Mouse (Mus musculus) testis, adult 2 months (tissue): ENCODE measurements around the gene Gigyf2. TPM values are rescaled to one million over a fixed set of nuclear protein-coding genes. Genes with fewer than 3 reads are reported as not detected.

ENCODE experiments used
- H3K27ac ChIP-seq: fragments of 200-500 bp; 2 replicates; pipeline ENCODE4 v1.5.1; 2012; ENCODE audit warnings: low read depth, low read length; ENCODE audit not compliant: control insufficient read depth, insufficient read depth
- H3K27me3 ChIP-seq: fragments of 200-500 bp; 2 replicates; pipeline ENCODE4 v1.6.1; 2012; ENCODE audit warnings: mild to moderate bottlenecking, low read length, moderate library complexity; ENCODE audit not compliant: control insufficient read depth, insufficient read depth
- H3K36me3 ChIP-seq: fragments of 200-500 bp; 2 replicates; pipeline ENCODE4 v1.6.1; 2012; ENCODE audit warnings: mild to moderate bottlenecking, low read length; ENCODE audit not compliant: control insufficient read depth, insufficient read depth
- H3K4me1 ChIP-seq: fragments of 200-500 bp; 2 replicates; pipeline ENCODE4 v1.6.1; 2012; ENCODE audit warnings: low read length; ENCODE audit not compliant: control insufficient read depth, insufficient read depth
- H3K4me3 ChIP-seq: fragments of 200-500 bp; 2 replicates; pipeline ENCODE4 v1.5.1; 2012; ENCODE audit warnings: low read depth, mild to moderate bottlenecking, low read length, moderate library complexity, mixed read lengths; ENCODE audit not compliant: control insufficient read depth
- CTCF ChIP-seq: fragments of 200-500 bp; IDR thresholded peaks from 2 replicates; pipeline ENCODE4 v1.5.1; 2012; ENCODE audit warnings: low read depth, mild to moderate bottlenecking, inconsistent platforms, low read length, moderate library complexity; ENCODE audit not compliant: control insufficient read depth, insufficient read depth, insufficient replicate concordance
- POLR2A ChIP-seq: fragments of 200-500 bp; IDR thresholded peaks from 2 replicates; pipeline ENCODE4 v1.6.1; 2012; ENCODE audit warnings: low read depth, mild to moderate bottlenecking, inconsistent platforms, low read length, moderate library complexity; ENCODE audit not compliant: control insufficient read depth
- polyA plus RNA-seq: library from polyadenylated mRNA; depleted of rRNA; stranded (reverse); fragments of >200 nt; gene quantifications from 2 replicates; pipeline ENCODE4 v1.2.3, GENCODE M21; 2012; rRNA removed

The Gigyf2 gene
- polyA plus RNA-seq, 1 experiment, result 74.0 TPM

DNA sequence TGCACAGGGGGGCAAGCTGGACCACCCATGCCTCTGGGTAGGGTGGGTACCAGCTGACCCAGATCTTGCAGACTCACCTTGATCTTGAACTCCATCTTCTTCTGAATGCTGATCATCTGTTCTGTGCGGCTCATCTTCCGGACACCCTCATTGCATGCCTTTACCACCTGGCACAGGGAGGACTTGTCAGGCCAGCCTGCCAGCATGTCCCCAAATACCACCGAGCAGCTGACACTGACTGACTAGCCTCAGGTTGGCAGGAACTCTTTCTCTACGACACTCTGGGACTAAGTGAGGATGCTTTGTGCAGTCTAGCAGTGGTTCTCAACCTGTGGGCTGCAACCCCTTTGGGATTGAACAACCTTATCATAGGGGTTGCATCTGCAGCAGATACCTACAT, 155.7 kb downstream of the Gigyf2 start:
- Histone ChIP-seq H3K36me3 (no peaks in the 10 kb centered on the region), H3K27ac (no peak overlapping the region), H3K27me3 (no peaks in the 10 kb centered on the region), H3K4me3 (no peak overlapping the region), H3K4me1 (no peaks in the 10 kb centered on the region)
- no peak for TF ChIP-seq POLR2A
- no peak for TF ChIP-seq CTCF

DNA sequence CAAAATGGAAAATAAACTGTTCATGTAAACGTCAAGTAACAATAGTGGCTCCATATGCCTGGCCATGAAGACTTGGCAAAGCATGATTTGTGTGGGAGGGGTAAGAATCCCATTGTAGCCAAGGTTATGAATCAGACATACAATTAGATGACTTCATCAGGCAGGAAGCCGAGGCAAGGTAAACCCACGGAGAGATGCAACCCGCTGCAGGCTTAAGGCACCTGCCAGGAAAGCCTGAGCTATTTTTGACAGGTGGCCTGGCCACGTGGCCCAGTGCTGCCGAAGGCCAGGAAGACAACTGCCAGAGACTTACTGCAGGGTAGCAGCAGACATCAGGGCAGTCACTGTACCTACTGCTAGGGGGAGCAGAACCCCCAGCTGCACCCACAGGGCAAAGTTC, 159.6 kb downstream of the Gigyf2 start:
- Histone ChIP-seq H3K36me3 (no peaks in the 10 kb centered on the region), H3K4me1 (no peaks in the 10 kb centered on the region), H3K4me3 (no peak overlapping the region), H3K27ac (no peak overlapping the region), H3K27me3 (no peaks in the 10 kb centered on the region)
- TF ChIP-seq CTCF (no peak), POLR2A (no peak)

DNA sequence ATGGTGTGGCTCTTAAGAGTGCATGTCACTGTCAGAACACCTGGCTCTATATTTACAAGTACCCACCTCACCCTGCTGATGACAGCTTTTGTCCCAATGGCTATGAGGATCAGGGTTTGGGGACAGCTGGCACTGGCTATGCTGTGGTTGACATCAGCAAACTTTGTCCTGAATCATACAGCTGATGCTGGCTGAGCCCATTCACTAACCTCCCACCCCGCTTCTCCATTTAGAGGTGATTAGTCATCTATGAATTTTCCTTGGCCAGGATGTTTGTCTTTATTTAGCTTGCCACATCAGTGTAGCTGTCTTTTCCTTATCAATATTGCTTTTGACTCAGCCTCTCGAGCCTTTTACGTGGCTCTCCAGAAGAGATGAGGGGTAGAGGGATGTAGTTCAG, 165.5 kb downstream of the Gigyf2 start:
- TF ChIP-seq CTCF, result no peak
- H3K27me3 ChIP-seq, result no peaks in the 10 kb centered on the region
- H3K36me3 ChIP-seq, result no peaks in the 10 kb centered on the region
- no peaks in the 10 kb centered on the region for H3K4me1 ChIP-seq
- no peak overlapping the region for H3K4me3 ChIP-seq
- no peak overlapping the region for H3K27ac ChIP-seq

DNA sequence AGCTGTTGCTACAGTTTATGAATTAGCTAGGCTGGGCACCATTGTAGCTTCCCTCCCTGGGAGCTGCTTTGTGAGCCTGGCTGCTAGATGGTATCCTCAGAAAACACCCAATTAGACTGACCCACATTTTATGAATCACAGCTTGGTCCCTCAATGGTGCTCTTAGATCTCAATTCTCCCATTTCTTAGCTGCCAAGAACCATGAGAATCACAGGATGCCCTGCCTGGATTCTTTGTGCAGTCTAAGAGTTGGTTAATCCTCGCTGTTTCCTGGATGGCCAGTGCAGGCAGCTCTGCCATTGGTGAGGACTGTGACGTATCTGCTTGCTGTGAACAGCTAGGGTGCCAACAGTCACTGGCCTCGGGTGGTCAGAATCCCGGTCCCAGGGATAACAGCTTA, 166.7 kb downstream of the Gigyf2 start:
- TF ChIP-seq POLR2A, result no peak
- no peak for TF ChIP-seq CTCF
- Histone ChIP-seq H3K27me3 (no peaks in the 10 kb centered on the region), H3K4me3 (no peak overlapping the region), H3K36me3 (no peaks in the 10 kb centered on the region), H3K4me1 (no peaks in the 10 kb centered on the region), H3K27ac (no peak overlapping the region)

Other genes with a start within 250 kb of the Gigyf2 start
- gene Alppl2, start 237.1 kb upstream of the Gigyf2 start, polyA plus RNA-seq, result 2.2 and 3.6 TPM in 2 replicates
- gene Alpi, start 225.4 kb upstream of the Gigyf2 start, polyA plus RNA-seq, result 0.17 and 0.19 TPM in 2 replicates
- gene Akp3, start 202.0 kb upstream of the Gigyf2 start, polyA plus RNA-seq, result 1.5 and 1.7 TPM in 2 replicates
- gene Ecel1, start 170.5 kb upstream of the Gigyf2 start, polyA plus RNA-seq, result 5.8 and 6.8 TPM in 2 replicates
- gene Prss56, start 143.7 kb upstream of the Gigyf2 start, polyA plus RNA-seq, result 19.1 and 25.3 TPM in 2 replicates
- 0.02 and 0.08 TPM in 2 replicates for gene Chrnd, start 136.4 kb upstream of the Gigyf2 start, polyA plus RNA-seq
- not detected in 2 replicates for gene Chrng, start 122.3 kb upstream of the Gigyf2 start, polyA plus RNA-seq
- gene Eif4e2, start 113.1 kb upstream of the Gigyf2 start, polyA plus RNA-seq, result 127 and 132 TPM in 2 replicates
- gene Efhd1, start 62.6 kb upstream of the Gigyf2 start, polyA plus RNA-seq, result 418 and 483 TPM in 2 replicates
- gene Kcnj13, start 67.7 kb downstream of the Gigyf2 start, polyA plus RNA-seq, result 0.16 and 0.31 TPM in 2 replicates
- not detected in 2 replicates for gene Snorc, start 143.3 kb downstream of the Gigyf2 start, polyA plus RNA-seq
- gene Neu2, start 182.9 kb downstream of the Gigyf2 start, polyA plus RNA-seq, result 0.59 and 1.4 TPM in 2 replicates
- 0.89 and 1.2 TPM in 2 replicates for gene Ngef, start 246.9 kb downstream of the Gigyf2 start, polyA plus RNA-seq